Mouse (Mus musculus) hindbrain, embryonic 14.5 days (tissue): ENCODE measurements around the gene Gm3055. TPM values are rescaled to one million over a fixed set of nuclear protein-coding genes. Genes with fewer than 3 reads are reported as not detected.
"Not testable (repeated sequence)": the region's sequence is repeated elsewhere in the genome, so short reads cannot be mapped to it uniquely, and the experiment has no call there.

Source experiments
- ATAC-seq: fragments of 200-750 bp; cut with Nextera tagmentation; 2 replicates; pipeline ENCODE4 v1.8.0; 2017; ENCODE audit warnings: moderate number of reproducible peaks, mild to moderate bottlenecking, moderate TSS enrichment, moderate library complexity; ENCODE audit not compliant: low FRiP score
- DNase-seq: peaks from one replicate; pipeline ENCODE4 v3.0.0-alpha.2; 2015; ENCODE audit warnings: low spot score
- H3K27ac ChIP-seq: fragments of 300-500 bp; sonication (generic); 2 replicates; pipeline ENCODE4 v1.5.1; 2014; ENCODE audit warnings: mild to moderate bottlenecking, moderate library complexity
- H3K27me3 ChIP-seq: fragments of 300-500 bp; sonication (generic); 2 replicates; pipeline ENCODE4 v1.6.1; 2014; ENCODE audit warnings: mild to moderate bottlenecking, low read length, mixed read lengths; ENCODE audit not compliant: control insufficient read depth, insufficient read depth
- H3K36me3 ChIP-seq: fragments of 300-500 bp; sonication (generic); replicated peaks from 2 replicates; pipeline ENCODE4 v1.6.1; 2014; ENCODE audit not compliant: control insufficient read depth, insufficient read depth
- H3K4me1 ChIP-seq: fragments of 300-500 bp; sonication (generic); replicated peaks from 2 replicates; pipeline ENCODE4 v1.6.1; 2014; ENCODE audit warnings: antibody characterized with exemption, low read length, mixed read lengths; ENCODE audit not compliant: control insufficient read depth, insufficient read depth
- H3K4me2 ChIP-seq: fragments of 300-500 bp; sonication (generic); replicated peaks from 2 replicates; pipeline ENCODE4 v1.6.1; 2014; ENCODE audit warnings: mild to moderate bottlenecking, moderate library complexity
- H3K4me3 ChIP-seq: fragments of 300-500 bp; sonication (generic); replicated peaks from 2 replicates; pipeline ENCODE4 v1.5.1; 2014; ENCODE audit warnings: mild to moderate bottlenecking, low read length
- H3K9ac ChIP-seq: fragments of 300-500 bp; sonication (generic); 2 replicates; pipeline ENCODE4 v1.6.1; 2014
- H3K9me3 ChIP-seq: fragments of 300-500 bp; sonication (generic); 2 replicates; pipeline ENCODE4 v1.6.1; 2016; ENCODE audit warnings: low read length; ENCODE audit not compliant: control insufficient read depth
- WGBS: fragments of 180-500 bp; shearing (Covaris S2); extraction: QIAGEN DNeasy Blood & Tissue Kit; methylation state at CpG from one replicate; pipeline ENCODE4 v1.1.7; 2014; 5-methylcytosine and 5-hydroxymethylcytosine counted together
- polyA plus RNA-seq: library from polyadenylated mRNA; unstranded; fragments of >200 nt; fragmentation: Nextera tagmentation; extraction: Ambion mirVana; gene quantifications from 2 replicates; pipeline ENCODE4 v1.2.1, GENCODE M21; 2014

Gm3055 gene
- 18.8 and 21.9 TPM in 2 replicates for polyA plus RNA-seq

GRCm38 (mm10) chr10:81770506-81771403 lies at the start of gene Gm3055:
Gm3055 (minus strand) TSS chr10:81771161.
- WGBS = no CpG with 5 or more reads among the region's 43 CpGs
- ATAC-seq = peak; percentile 99
- H3K27me3 ChIP-seq = not testable (repeated sequence)

GRCm38 (mm10) chr10:81811899-81812298 lies 40.9 kb upstream of the Gm3055 start, which contains the start of gene Gm4767:
Gm4767 (plus strand) TSS chr10:81812186.
- ATAC-seq, H3K4me3 ChIP-seq, H3K9ac ChIP-seq, H3K9me3 ChIP-seq, DNase-seq, H3K4me2 ChIP-seq, H3K27me3 ChIP-seq, H3K27ac ChIP-seq, H3K36me3 ChIP-seq, H3K4me1 ChIP-seq: not testable (repeated sequence)
- WGBS = 41% methylated on average over 7 of the region's 20 CpGs

More at GRCm38 (mm10) chr10:81770506-81771403, at the start of gene Gm3055:
- not testable (repeated sequence) for DNase-seq, H3K36me3 ChIP-seq, H3K4me2 ChIP-seq, H3K4me3 ChIP-seq, H3K27ac ChIP-seq, H3K9me3 ChIP-seq, H3K9ac ChIP-seq, H3K4me1 ChIP-seq

- not testable (repeated sequence) for H3K27ac ChIP-seq, H3K9me3 ChIP-seq, H3K4me1 ChIP-seq, H3K27me3 ChIP-seq, H3K4me3 ChIP-seq, H3K4me2 ChIP-seq, H3K36me3 ChIP-seq, DNase-seq, H3K9ac ChIP-seq
- ATAC-seq = peak; percentile 56; the same call in 1 of the 2 replicates
- no CpG with 5 or more reads among the region's 3 CpGs for WGBS
Observed at GRCm38 (mm10) chr10:81771404-81771777, 430 bp upstream of the Gm3055 start.

GRCm38 (mm10) chr10:81704531-81705301 lies 66.2 kb downstream of the Gm3055 start, which contains the start of gene Zfp433:
Zfp433 (plus strand) TSS chr10:81704825.
- not testable (repeated sequence) for DNase-seq, H3K27me3 ChIP-seq, H3K27ac ChIP-seq, H3K36me3 ChIP-seq, H3K4me2 ChIP-seq, H3K9ac ChIP-seq, H3K4me3 ChIP-seq, H3K4me1 ChIP-seq, H3K9me3 ChIP-seq
- peak; percentile 100 for ATAC-seq
- WGBS = no CpG with 5 or more reads among the region's 46 CpGs

Other genes with a start within 250 kb of the Gm3055 start
- 1.1 and 1.2 TPM in 2 replicates for gene Gna15, start 246.9 kb downstream of the Gm3055 start, polyA plus RNA-seq
- 87.5 and 95.5 TPM in 2 replicates for gene Gna11, start 226.0 kb downstream of the Gm3055 start, polyA plus RNA-seq
- 524 and 550 TPM in 2 replicates for gene Aes, start 211.7 kb downstream of the Gm3055 start, polyA plus RNA-seq
- 24.5 and 29.7 TPM in 2 replicates for gene Tle2, start 196.6 kb downstream of the Gm3055 start, polyA plus RNA-seq
- 4.2 and 4.8 TPM in 2 replicates for gene Tle6, start 170.1 kb downstream of the Gm3055 start, polyA plus RNA-seq
- 0.90 and 1.1 TPM in 2 replicates for gene BC025920, start 164.9 kb downstream of the Gm3055 start, polyA plus RNA-seq
- 39.9 and 42.1 TPM in 2 replicates for gene Sirt6, start 143.4 kb downstream of the Gm3055 start, polyA plus RNA-seq
- gene Ankrd24, start 142.6 kb downstream of the Gm3055 start, polyA plus RNA-seq = 11.8 and 12.6 TPM in 2 replicates
- gene Gm10778, start 122.1 kb downstream of the Gm3055 start, polyA plus RNA-seq = 6.5 and 6.9 TPM in 2 replicates
- gene Zfp433, start 66.3 kb downstream of the Gm3055 start, polyA plus RNA-seq = 19.2 and 20.5 TPM in 2 replicates
- 3.5 and 4.0 TPM in 2 replicates for gene Gm4767, start 41.0 kb upstream of the Gm3055 start, polyA plus RNA-seq
- gene Gm32687, start 92.8 kb upstream of the Gm3055 start, polyA plus RNA-seq = 13.0 and 13.6 TPM in 2 replicates
- 9.4 and 12.8 TPM in 2 replicates for gene Zfp781, start 159.3 kb upstream of the Gm3055 start, polyA plus RNA-seq